Mouse (Mus musculus) CH12.LX (cell line): Measurements from ENCODE around the gene Gm20388. TPM values are rescaled to one million over a fixed set of nuclear protein-coding genes. Genes with fewer than 3 reads are reported as not detected.

Source experiments
- DNase-seq: peaks from one replicate; pipeline ENCODE4 v3.0.0-alpha.2; 2013; ENCODE audit errors: extremely low read depth
- H3K27ac ChIP-seq: 2 replicates; pipeline ENCODE4 v1.5.1; 2012; ENCODE audit warnings: low read depth, mild to moderate bottlenecking, control low read depth, moderate library complexity; ENCODE audit not compliant: insufficient read depth
- H3K27me3 ChIP-seq: replicated peaks from 2 replicates; pipeline ENCODE3; 2012; ENCODE audit warnings: inconsistent platforms
- H3K36me3 ChIP-seq, 2 experiments: replicated peaks in 1 of 2; 2 replicates each; pipeline versions ENCODE3 to v1.6.1; 2012; ENCODE audit warnings: inconsistent platforms in 1 of 2, low read length in 1 of 2, mild to moderate bottlenecking in 1 of 2, mixed read lengths in 1 of 2, moderate library complexity in 1 of 2; ENCODE audit not compliant: control insufficient read depth in 1 of 2, insufficient read depth in 1 of 2
- H3K4me1 ChIP-seq, 2 experiments: 2 replicates each; pipeline ENCODE4 v1.6.1; 2012; ENCODE audit warnings: inconsistent platforms in 1 of 2, moderate library complexity in 1 of 2; ENCODE audit not compliant: insufficient read depth in 2 of 2, control insufficient read depth in 1 of 2
- H3K4me2 ChIP-seq: 2 replicates; pipeline ENCODE4 v1.6.1; 2012; ENCODE audit warnings: low read depth, mild to moderate bottlenecking, control low read depth; ENCODE audit not compliant: poor library complexity, insufficient read depth, severe bottlenecking
- H3K4me3 ChIP-seq, 3 experiments: fragments of 150-350 bp in 1 of 3; sonication (generic) in 1 of 3; replicated peaks in 1 of 3; 2 replicates each; pipeline versions ENCODE3 to v1.5.1; 2011 to 2012; ENCODE audit warnings: low read depth in 2 of 3, low read length in 2 of 3, mild to moderate bottlenecking in 2 of 3, moderate library complexity in 2 of 3, control low read depth in 1 of 3, improper control_type of control experiment in 1 of 3, inconsistent platforms in 1 of 3, mixed read lengths in 1 of 3; ENCODE audit not compliant: poor library complexity in 1 of 3
- H3K79me2 ChIP-seq: replicated peaks from 2 replicates; pipeline ENCODE4 v1.6.1; 2012; ENCODE audit warnings: mild to moderate bottlenecking, moderate library complexity; ENCODE audit not compliant: control insufficient read depth, poor library complexity, insufficient read depth, severe bottlenecking; ENCODE audit errors: extremely low read depth
- H3K9ac ChIP-seq: 2 replicates; pipeline ENCODE4 v1.6.1; 2012; ENCODE audit warnings: low read depth, mild to moderate bottlenecking, control low read depth, moderate library complexity; ENCODE audit not compliant: insufficient read depth
- H3K9me3 ChIP-seq: replicated peaks from 2 replicates; pipeline ENCODE3; 2012; ENCODE audit warnings: low read length, inconsistent platforms, mixed read lengths
- BHLHE40 ChIP-seq: IDR thresholded peaks from 2 replicates; pipeline ENCODE4 v1.6.1; 2011; ENCODE audit warnings: mild to moderate bottlenecking, low read depth, low read length, improper control_type of control experiment
- CHD1 ChIP-seq: IDR thresholded peaks from 2 replicates; pipeline ENCODE4 v1.6.1; 2012; ENCODE audit warnings: low read depth, low read length, improper control_type of control experiment, inconsistent platforms
- CHD2 ChIP-seq: IDR thresholded peaks from 2 replicates; pipeline ENCODE4 v1.6.1; 2011; ENCODE audit warnings: low read length, improper control_type of control experiment
- CTCF ChIP-seq, 2 experiments: IDR thresholded peaks in 1 of 2; conservative IDR thresholded peaks in 1 of 2; 2 replicates each; pipeline ENCODE4 v1.5.1; 2011 to 2012; ENCODE audit warnings: low read depth in 2 of 2, low read length in 2 of 2, improper control_type of control experiment in 1 of 2, inconsistent platforms in 1 of 2, mild to moderate bottlenecking in 1 of 2, moderate library complexity in 1 of 2
- GABPA ChIP-seq: IDR thresholded peaks from 2 replicates; pipeline ENCODE4 v1.6.1; 2012; ENCODE audit warnings: low read depth, low read length, improper control_type of control experiment, inconsistent platforms; ENCODE audit not compliant: insufficient replicate concordance
- HCFC1 ChIP-seq: IDR thresholded peaks from 2 replicates; pipeline ENCODE4 v1.6.1; 2012; ENCODE audit warnings: low read depth, mild to moderate bottlenecking, inconsistent platforms, low read length, improper control_type of control experiment
- IRF4 ChIP-seq: IDR thresholded peaks from 2 replicates; pipeline ENCODE4 v1.6.1; 2014; ENCODE audit warnings: low read depth, mild to moderate bottlenecking, inconsistent platforms, low read length, improper control_type of control experiment
- JUN ChIP-seq: IDR thresholded peaks from 2 replicates; pipeline ENCODE4 v1.6.1; 2011; ENCODE audit warnings: low read depth, mild to moderate bottlenecking, low read length, improper control_type of control experiment, moderate library complexity; ENCODE audit not compliant: insufficient read depth
- KAT2A ChIP-seq: IDR thresholded peaks from 2 replicates; pipeline ENCODE4 v1.6.1; 2012; ENCODE audit warnings: low read length, improper control_type of control experiment, inconsistent platforms; ENCODE audit not compliant: insufficient replicate concordance
- MEF2A ChIP-seq: IDR thresholded peaks from 2 replicates; pipeline ENCODE4 v1.6.1; 2014; ENCODE audit warnings: low read depth, mild to moderate bottlenecking, inconsistent platforms, low read length, improper control_type of control experiment, borderline replicate concordance
- MYC ChIP-seq: IDR thresholded peaks from 2 replicates; pipeline ENCODE4 v1.6.1; 2011; ENCODE audit warnings: low read depth, mild to moderate bottlenecking, improper control_type of control experiment, low read length
- POLR2AphosphoS2 ChIP-seq: IDR thresholded peaks from 2 replicates; pipeline ENCODE4 v1.6.1; 2011; ENCODE audit warnings: low read depth, low read length, improper control_type of control experiment
- RAD21 ChIP-seq: IDR thresholded peaks from 2 replicates; pipeline ENCODE4 v1.6.1; 2011; ENCODE audit warnings: low read depth, mild to moderate bottlenecking, low read length, improper control_type of control experiment, moderate library complexity
- SIN3A ChIP-seq: IDR thresholded peaks from 2 replicates; pipeline ENCODE4 v1.6.1; 2012; ENCODE audit warnings: low read length, improper control_type of control experiment, inconsistent platforms
- SMC3 ChIP-seq: IDR thresholded peaks from 2 replicates; pipeline ENCODE4 v1.6.1; 2011; ENCODE audit warnings: low read depth, low read length, improper control_type of control experiment
- TBP ChIP-seq: conservative IDR thresholded peaks from 2 replicates; pipeline ENCODE4 v1.6.1; 2011; ENCODE audit warnings: low read depth, low read length, improper control_type of control experiment
- TCF12 ChIP-seq: IDR thresholded peaks from 2 replicates; pipeline ENCODE4 v1.6.1; 2014; ENCODE audit warnings: low read depth, mild to moderate bottlenecking, inconsistent platforms, low read length, improper control_type of control experiment
- USF2 ChIP-seq: conservative IDR thresholded peaks from 2 replicates; pipeline ENCODE4 v1.6.1; 2011; ENCODE audit warnings: low read depth, low read length, improper control_type of control experiment
- ZC3H11A ChIP-seq: IDR thresholded peaks from 2 replicates; pipeline ENCODE4 v1.6.1; 2012; ENCODE audit warnings: low read depth, mild to moderate bottlenecking, inconsistent platforms, low read length, improper control_type of control experiment
- ZKSCAN1 ChIP-seq: IDR thresholded peaks from 2 replicates; pipeline ENCODE4 v1.6.1; 2012; ENCODE audit warnings: low read depth, inconsistent platforms, low read length, improper control_type of control experiment, borderline replicate concordance
- ZMIZ1 ChIP-seq: IDR thresholded peaks from 2 replicates; pipeline ENCODE4 v1.6.1; 2012; ENCODE audit warnings: low read depth, mild to moderate bottlenecking, inconsistent platforms, low read length, improper control_type of control experiment
- dilution Hi-C: fragments of 300-500 bp; cut with MboI; formaldehyde crosslinking; loops from 2 replicates; pipeline ENCODE4 v1.14.3; 2020; ENCODE audit warnings: low sequenced_read_pairs; ENCODE audit not compliant: extremely low pct_unique_long_range_greater_than_20kb, extremely low pct_ligation_motif_present
- in situ Hi-C: fragments of 300-500 bp; cut with MboI; formaldehyde crosslinking; loops from 3 replicates; pipeline ENCODE4 v1.14.3; 2019; ENCODE audit warnings: low sequenced_read_pairs, low pct_ligation_motif_present, low pct_unique_long_range_greater_than_20kb, mixed read lengths
- polyA plus RNA-seq: library from polyadenylated mRNA; unstranded; fragments of >175 nt; gene quantifications from 2 replicates; pipeline ENCODE4 v1.2.1, GENCODE M21; 2012; ENCODE audit warnings: low read depth; ENCODE audit not compliant: insufficient read length
- total RNA-seq, 2 experiments: library from RNA; depleted of rRNA; stranded (reverse); fragments of 300-350 nt in 1 of 2; fragments of >200 nt in 1 of 2; gene quantifications; 2 replicates each; pipeline ENCODE4 v1.2.3; 2012 to 2014

Gm20388 gene
- total and polyA plus RNA-seq, 3 experiments: 14.8 to 26.3 (median 22.2) TPM

DNA sequence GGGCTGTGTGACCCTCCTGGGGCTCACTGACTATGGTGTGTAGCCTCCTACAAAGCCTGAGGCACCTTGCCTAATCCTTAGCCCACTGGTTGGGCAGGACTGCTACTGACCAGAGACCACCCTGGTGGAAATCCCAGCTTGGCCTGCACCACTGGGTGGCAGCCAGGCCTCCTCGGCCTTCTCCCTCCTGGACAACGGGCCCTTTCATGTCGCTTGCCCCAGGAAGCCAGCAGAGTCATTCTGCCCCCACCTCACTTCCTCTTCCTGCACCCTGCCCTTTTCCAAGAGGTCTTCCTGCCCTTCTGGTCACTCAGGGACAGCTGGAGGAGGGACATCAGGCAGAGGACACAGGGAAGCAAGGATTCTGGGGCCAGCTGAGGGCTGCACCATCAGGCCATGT is 413.9 kb downstream of the Gm20388 start:
- Histone ChIP-seq H3K4me2 (no peak overlapping the region), H3K4me3 (no peak overlapping the region), H3K9me3 (peaks cover 7% of the 10 kb centered on the region), H3K27ac (no peak overlapping the region), H3K4me1 (peaks cover 11 to 37% of the 10 kb centered on the region in 2 experiments; a peak in 3 of 4 replicates), H3K79me2 (no peaks in the 10 kb centered on the region), H3K9ac (no peak overlapping the region), H3K36me3 (no peaks in the 10 kb centered on the region), H3K27me3 (peaks cover 11% of the 10 kb centered on the region)
- dilution Hi-C loops (no loop called here), in situ Hi-C loops (loop anchor here (5.0 to 10.0 kb wide), 3 partner anchors 38 to 210 kb away; no protein-coding TSS in a partner anchor)
- no peak for TF ChIP-seq ZMIZ1
- DNase-seq: no peak

DNA sequence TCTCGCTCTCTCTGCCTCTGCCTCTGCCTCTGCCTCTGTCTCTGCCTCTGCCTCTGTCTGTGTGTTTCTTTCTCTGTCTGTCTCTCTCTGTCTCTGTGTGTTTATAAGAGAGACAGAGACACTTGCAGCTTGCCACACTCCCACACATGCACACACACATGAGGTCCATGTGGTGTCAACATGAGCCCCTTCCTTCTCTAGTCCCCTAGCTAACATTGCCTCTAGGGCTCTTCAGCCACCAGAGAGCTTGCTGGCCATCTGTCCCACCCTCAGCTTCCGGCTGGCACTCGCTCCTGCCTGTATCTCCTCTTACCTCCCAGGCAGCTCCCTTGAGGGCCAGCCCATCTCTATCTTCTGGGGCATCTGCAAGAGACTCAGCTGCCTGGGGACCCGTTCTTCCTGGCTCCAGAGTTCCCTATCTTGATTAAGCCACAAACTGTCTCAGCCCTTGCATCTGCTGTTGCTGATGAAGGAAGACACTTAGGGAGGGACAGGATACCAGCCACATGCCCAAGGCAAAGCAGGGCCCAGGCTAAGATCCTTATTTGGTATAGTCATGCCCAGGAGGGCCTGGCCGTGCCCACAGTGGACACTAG is 414.6 kb downstream of the Gm20388 start:
- peaks cover 7% of the 10 kb centered on the region for H3K9me3 ChIP-seq
- DNase-seq: no peak
- in situ Hi-C loops: loop anchor here (10.0 kb wide), 1 partner anchor 210 kb away; no protein-coding TSS in a partner anchor
- no peak overlapping the region for H3K9ac ChIP-seq
- no peaks in the 10 kb centered on the region for H3K36me3 ChIP-seq
- no peak overlapping the region for H3K27ac ChIP-seq
- H3K4me1 ChIP-seq: peaks cover 10 to 40% of the 10 kb centered on the region in 2 experiments; a peak in 3 of 4 replicates
- H3K4me3 ChIP-seq: no peak overlapping the region
- no peaks in the 10 kb centered on the region for H3K79me2 ChIP-seq
- H3K27me3 ChIP-seq: peaks cover 11% of the 10 kb centered on the region
- dilution Hi-C loops: no loop called here
- no peak for TF ChIP-seq GABPA
- TF ChIP-seq HCFC1: no peak
- TF ChIP-seq ZKSCAN1: no peak
- no peak for TF ChIP-seq MEF2A
- TF ChIP-seq SMC3: no peak
- no peak for TF ChIP-seq POLR2AphosphoS2
- TF ChIP-seq ZC3H11A: no peak
- no peak for TF ChIP-seq TCF12
- no peak for TF ChIP-seq MYC
- no peak for TF ChIP-seq BHLHE40
- TF ChIP-seq KAT2A: no peak
- no peak for TF ChIP-seq SIN3A
- TF ChIP-seq, all 38 proteins: peak for 0
- no peak overlapping the region for H3K4me2 ChIP-seq

DNA sequence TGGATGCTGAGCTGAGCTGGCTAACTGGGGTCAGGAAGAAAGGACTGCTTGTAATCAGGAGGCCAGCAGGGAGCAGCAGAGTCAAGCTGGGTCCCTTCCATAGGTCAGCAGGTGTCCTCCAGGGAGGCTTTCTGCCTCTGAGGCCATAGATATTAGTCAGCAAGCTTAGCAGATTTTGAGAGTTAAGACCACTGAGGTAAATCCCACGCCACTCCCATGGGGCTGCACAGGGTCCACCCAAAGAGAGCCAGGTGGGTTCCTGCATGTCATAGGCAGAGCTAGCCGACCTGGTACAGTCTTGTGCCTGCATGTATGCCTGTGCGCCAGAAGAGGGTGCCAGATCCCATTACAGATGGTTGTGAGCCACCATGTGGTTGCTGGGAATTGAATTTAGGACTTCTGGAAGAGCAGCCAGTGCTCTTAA is 416.5 kb downstream of the Gm20388 start:
- H3K27ac ChIP-seq: no peak overlapping the region
- peaks cover 12 to 58% of the 10 kb centered on the region in 2 experiments for H3K4me1 ChIP-seq
- no peak overlapping the region for H3K4me3 ChIP-seq
- no peak overlapping the region for H3K4me2 ChIP-seq
- no peaks in the 10 kb centered on the region for H3K79me2 ChIP-seq
- dilution Hi-C loops: no loop called here
- in situ Hi-C loops: loop anchor here (10.0 kb wide), 1 partner anchor 208 kb away; no protein-coding TSS in a partner anchor
- peaks cover 11% of the 10 kb centered on the region for H3K27me3 ChIP-seq
- peaks cover 7% of the 10 kb centered on the region for H3K9me3 ChIP-seq
- TF ChIP-seq CTCF (conservative IDR thresholded peaks at IDR 0.05 in 1 of 2, IDR thresholded peaks at IDR 0.05 in 1 of 2; ENCODE audit: low read depth in 2 of 2, low read length in 2 of 2) (peak; percentile 20 to 67; a peak in 2 of 4 replicates), MEF2A (0 out of 2 replicates have a peak, but pooled peaks have one; percentile 27), IRF4 (peak; percentile 49), BHLHE40 (no peak), CHD1 (no peak), USF2 (no peak), CHD2 (no peak), ZMIZ1 (no peak), TBP (no peak), RAD21 (peak; percentile 70), ZC3H11A (peak; percentile 58), HCFC1 (no peak), JUN (no peak), SMC3 (peak; percentile 77)
- TF ChIP-seq, all 38 proteins: peak for 6
- Histone ChIP-seq H3K9ac (no peak overlapping the region), H3K36me3 (no peaks in the 10 kb centered on the region)
- peak; percentile 53 for DNase-seq
